Mouse (Mus musculus) brain, adult 10 weeks (tissue): ENCODE measurements around the gene Actrt3. TPM values are rescaled to one million over a fixed set of nuclear protein-coding genes. Genes with fewer than 3 reads are reported as not detected.

Experiments used
- polyA plus RNA-seq: library from polyadenylated mRNA; stranded (reverse); fragments of 350-450 nt; fragmentation: Illumina TruSeq; extraction: RNeasy Lipid Tissue Mini Kit (QIAGEN cat#74804); gene quantifications from one replicate; pipeline ENCODE4 v1.2.3, GENCODE M21; 2015; ENCODE audit warnings: low read depth, low replicate concordance

The Actrt3 gene
- polyA plus RNA-seq = 0.68 TPM

GRCm38 (mm10) chr3:30599711-30600545 is at the start of gene Actrt3:
Gene Actrt3 (minus strand): TSS chr3:30599939.

DNA sequence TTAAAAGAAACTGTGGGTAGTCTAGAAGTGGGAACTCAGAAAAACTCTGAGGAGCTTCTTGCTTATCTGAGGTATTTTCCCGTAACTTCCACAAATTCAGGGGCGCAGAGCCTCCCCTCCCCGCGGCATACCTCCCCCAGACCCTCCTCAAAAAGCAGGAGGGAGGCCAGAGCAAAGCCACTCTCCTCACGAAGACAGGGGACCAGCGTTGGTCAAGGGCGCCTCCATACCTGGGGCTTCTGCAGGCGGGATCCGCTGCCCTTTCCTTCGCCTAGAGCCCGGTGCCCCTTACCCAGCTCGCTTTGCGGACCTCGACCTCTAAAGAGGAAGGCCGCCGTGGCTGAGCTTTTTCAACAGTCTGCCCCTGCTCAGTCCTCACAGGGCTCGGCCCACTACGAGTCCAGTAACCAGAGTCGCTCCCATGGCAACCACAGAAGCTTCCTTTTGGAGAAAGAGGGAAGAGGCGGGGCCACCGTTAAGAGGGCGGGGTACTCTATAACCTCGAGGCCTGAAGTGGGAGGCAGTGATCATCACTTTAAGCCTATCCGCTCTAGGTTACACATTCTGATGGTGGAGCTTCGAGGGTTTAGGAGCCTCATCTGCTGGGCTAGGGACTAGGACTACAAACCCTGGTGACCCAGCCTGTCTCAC is 47.8 kb upstream of the Actrt3 start, which contains the start of gene Lrrc34:
Gene Lrrc34, minus strand, starts transcription at position 430 of the 651 bp plus-strand sequence.

GRCm38 (mm10) chr3:30644207-30644606 is 44.5 kb upstream of the Actrt3 start, which contains the start of gene Lrriq4:
Gene Lrriq4 (plus strand): TSS chr3:30644507.

GRCm38 (mm10) chr3:30602065-30602739 is 2.5 kb upstream of the Actrt3 start, which contains the start of gene Mynn:
Gene Mynn (plus strand): TSS chr3:30602065.

GRCm38 (mm10) chr3:30547908-30548307 is 51.8 kb downstream of the Actrt3 start, which contains the start of gene Mecom:
Gene Mecom (minus strand): TSS chr3:30548008.

Other genes starting within 250 kb of the Actrt3 start
- 3.2 TPM for gene Mecom, start 51.9 kb downstream of the Actrt3 start, polyA plus RNA-seq
- gene Mynn, start 2.1 kb upstream of the Actrt3 start, polyA plus RNA-seq = 11.8 TPM
- not detected for gene Lrriq4, start 44.6 kb upstream of the Actrt3 start, polyA plus RNA-seq
- gene Lrrc34, start 47.9 kb upstream of the Actrt3 start, polyA plus RNA-seq = 1.0 TPM
- not detected for gene Lrrc31, start 99.9 kb upstream of the Actrt3 start, polyA plus RNA-seq
- gene Samd7, start 146.4 kb upstream of the Actrt3 start, polyA plus RNA-seq = not detected
- gene Sec62, start 192.9 kb upstream of the Actrt3 start, polyA plus RNA-seq = 113 TPM